Mouse (Mus musculus): ENCODE results near the gene Clip1.

- TF ChIP-seq CTCF (IDR thresholded peaks at IDR 0.05; ENCODE audit: borderline replicate concordance, control insufficient read depth, extremely low read depth, insufficient read depth, low read length, poor library complexity) (no peak), POLR2A (IDR thresholded peaks at IDR 0.05; ENCODE audit: control insufficient read depth, extremely low read depth, insufficient read depth, low read length, poor library complexity) (no peak)
Measured at GRCm38 (mm10) chr5:123679106-123679505, 5.3 kb downstream of the Clip1 start.

Measured in thymus, adult 2 months (tissue).